In genomic region chr19:32387403-32388190, GRCm38 (mm10) we compare ENCODE assay signal across 8 mouse cellular contexts. TPM values are rescaled to one million over a fixed set of nuclear protein-coding genes. Genes with fewer than 3 reads are reported as not detected.
DNase-seq lines count a peak whose midpoint lies in the region; ATAC-seq and TF ChIP-seq lines count a peak whose summit lies in the region.

No protein-coding gene starts in this region.

- H3K9me3 ChIP-seq in hindbrain, embryonic 13.5 days: no peaks in the 10 kb centered on the region

- DNase-seq in layer of hippocampus, adult 11-12 months (ENCODE audit: low spot score): peak; percentile 56
- DNase-seq in layer of hippocampus, adult 9-10 months (ENCODE audit: low spot score): no peak
- peak; percentile 80 to 85 for DNase-seq in cerebellum, adult 2 months
- peak; percentile 77 for DNase-seq in gastrocnemius, adult 18-20 months (ENCODE audit: low spot score)
- peak; percentile 38 to 52 for DNase-seq in layer of hippocampus, postnatal 36 days
- peak; percentile 54 to 65 for DNase-seq in lung, postnatal 4 days
- DNase-seq in right cerebral cortex, postnatal 14 days: peak; percentile 54

- H3K9ac ChIP-seq in hindbrain, embryonic 13.5 days: peak overlapping the region; percentile 88

- TF ChIP-seq CTCF in cerebellum, adult 2 months (IDR thresholded peaks at IDR 0.05; ENCODE audit: borderline replicate concordance, insufficient read depth, low read depth, low read length): peak; percentile 7; the same call in 1 of the 2 replicates

- H3K27me3 ChIP-seq in cerebellum, adult 2 months (ENCODE audit: control insufficient read depth, insufficient read depth, low read length): no peaks in the 10 kb centered on the region
- H3K27me3 ChIP-seq in hindbrain, embryonic 13.5 days: no peaks in the 10 kb centered on the region

- TF ChIP-seq POLR2A in cerebellum, adult 2 months (IDR thresholded peaks at IDR 0.05; ENCODE audit: borderline replicate concordance, insufficient read depth, low read length): no peak

- ATAC-seq in hindbrain, embryonic 13.5 days (ENCODE audit: low FRiP score): peak; percentile 43

- peak overlapping the region; percentile 64 for H3K4me3 ChIP-seq in cerebellum, adult 2 months (replicated peaks; ENCODE audit: insufficient read depth, low read depth, low read length)
- peak overlapping the region; percentile 85 for H3K4me3 ChIP-seq in hindbrain, embryonic 13.5 days

- under 1% methylated on average over 69 of the region's 74 CpGs for WGBS in cerebellum, adult 2 months
- under 1% methylated on average over 66 of the region's 74 CpGs for WGBS in hindbrain, embryonic 13.5 days

- peak overlapping the region; percentile 94 for H3K27ac ChIP-seq in cerebellum, adult 2 months (ENCODE audit: insufficient read depth, low read length)
- peak overlapping the region; percentile 98 for H3K27ac ChIP-seq in hindbrain, embryonic 13.5 days

- peak overlapping the region; percentile 89 for H3K4me2 ChIP-seq in hindbrain, embryonic 13.5 days

- H3K36me3 ChIP-seq in hindbrain, embryonic 13.5 days: no peaks in the 10 kb centered on the region

- H3K4me1 ChIP-seq in cerebellum, adult 2 months (ENCODE audit: control insufficient read depth, insufficient read depth, low read length): no peaks in the 10 kb centered on the region; the same call in 1 of the 2 replicates
- H3K4me1 ChIP-seq in hindbrain, embryonic 13.5 days (replicated peaks): peaks cover 20% of the 10 kb centered on the region

RNA-seq across cellular contexts. Expression of gene Sgms1, which starts 1.9 kb away (rescaled TPM):
- 34.7 and 38.8 TPM in 2 replicates for polyA plus RNA-seq in cerebellum, adult 2 months (2012; rRNA removed)
- 10 to 100 TPM; 55.6 to 56.4 TPM for total RNA-seq in gastrocnemius, adult 18-20 months (2021)
- 17.7 and 19.1 TPM in 2 replicates for polyA plus RNA-seq in hindbrain, embryonic 13.5 days (2015; fragmentation: Nextera tagmentation; extraction: Ambion mirVana)
- total RNA-seq in layer of hippocampus, postnatal 36 days (2021): 10 to 100 TPM; 53.6 to 64.1 TPM
